Mouse (Mus musculus) urinary bladder, adult 2 months (tissue): ENCODE data around the gene Foxl2. TPM values are rescaled to one million over a fixed set of nuclear protein-coding genes. Genes with fewer than 3 reads are reported as not detected.

Experiments
- DNase-seq: peaks from one replicate; pipeline ENCODE4 v3.0.0; 2022; ENCODE audit warnings: low spot score
- polyA plus RNA-seq: library from polyadenylated mRNA; depleted of rRNA; stranded (reverse); fragments of >200 nt; gene quantifications from 2 replicates; pipeline ENCODE4 v1.2.3, GENCODE M21; 2012; rRNA removed

Gene Foxl2
- polyA plus RNA-seq: not detected in 2 replicates

- DNase-seq: peak; percentile 33
Measured at GRCm38 (mm10) chr9:98955103-98955715, at the start of gene Foxl2. Gene Foxl2 (plus strand): TSS chr9:98955288.

- DNase-seq: no peak
Measured at GRCm38 (mm10) chr9:98920629-98921523, 34.2 kb upstream of the Foxl2 start.

GRCm38 (mm10) chr9:98923119-98923518 is 32.0 kb upstream of the Foxl2 start:
- no peak for DNase-seq

GRCm38 (mm10) chr9:98924183-98924582 is 30.9 kb upstream of the Foxl2 start:
- DNase-seq: no peak

GRCm38 (mm10) chr9:98929496-98929895 is 25.6 kb upstream of the Foxl2 start:
- no peak for DNase-seq

GRCm38 (mm10) chr9:98932931-98933330 is 22.2 kb upstream of the Foxl2 start:
- DNase-seq: no peak

GRCm38 (mm10) chr9:98935190-98935909 is 19.7 kb upstream of the Foxl2 start:
- no peak for DNase-seq

GRCm38 (mm10) chr9:98939290-98939689 is 15.8 kb upstream of the Foxl2 start:
- DNase-seq: no peak

GRCm38 (mm10) chr9:98952171-98953050 is 2.7 kb upstream of the Foxl2 start:
- no peak for DNase-seq

- no peak for DNase-seq
Measured at GRCm38 (mm10) chr9:98953291-98953690, 1.8 kb upstream of the Foxl2 start.

- no peak for DNase-seq
Measured at GRCm38 (mm10) chr9:98953830-98954229, 1.3 kb upstream of the Foxl2 start.

- DNase-seq: no peak
Measured at GRCm38 (mm10) chr9:98954391-98955102, 541 bp upstream of the Foxl2 start.

- peak; percentile 49 for DNase-seq
Measured at GRCm38 (mm10) chr9:98955716-98956224, 682 bp downstream of the Foxl2 start.

GRCm38 (mm10) chr9:98956591-98957381 is 1.7 kb downstream of the Foxl2 start:
- peak; percentile 32 for DNase-seq

- no peak for DNase-seq
Measured at GRCm38 (mm10) chr9:98957751-98958351, 2.8 kb downstream of the Foxl2 start.

- no peak for DNase-seq
Measured at GRCm38 (mm10) chr9:98958628-98959027, 3.5 kb downstream of the Foxl2 start.

- DNase-seq: no peak
Measured at GRCm38 (mm10) chr9:98959851-98960250, 4.8 kb downstream of the Foxl2 start.

GRCm38 (mm10) chr9:98960348-98960747 is 5.3 kb downstream of the Foxl2 start:
- no peak for DNase-seq
